Mouse (Mus musculus): Measurements from ENCODE around the gene Ifi27.
"Not testable (repeated sequence)": the region's sequence is repeated elsewhere in the genome, so short reads cannot be mapped to it uniquely, and the experiment has no call there.

Ifi27 gene

DNA sequence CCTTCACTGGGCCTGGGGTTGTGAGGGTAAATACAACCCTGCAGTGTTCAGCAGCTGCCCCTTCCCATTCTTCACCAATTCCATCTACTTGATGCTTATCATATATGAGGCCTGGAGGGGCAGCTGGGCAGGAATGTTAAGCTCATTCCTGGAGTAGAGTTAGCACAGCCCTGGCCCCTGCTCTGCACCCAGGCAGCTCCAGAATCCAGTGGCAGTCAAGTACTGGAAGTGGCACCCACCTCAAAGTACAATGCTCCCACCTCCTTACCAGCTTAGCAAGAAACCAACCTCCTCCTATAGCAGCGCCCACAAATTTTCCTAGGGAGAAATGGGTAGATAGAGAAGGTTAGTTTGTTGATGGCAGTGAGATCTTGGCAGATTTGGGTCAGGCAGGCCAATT lies 22.7 kb downstream of the Ifi27 start:
- DNase-seq: not testable (repeated sequence)

DNA sequence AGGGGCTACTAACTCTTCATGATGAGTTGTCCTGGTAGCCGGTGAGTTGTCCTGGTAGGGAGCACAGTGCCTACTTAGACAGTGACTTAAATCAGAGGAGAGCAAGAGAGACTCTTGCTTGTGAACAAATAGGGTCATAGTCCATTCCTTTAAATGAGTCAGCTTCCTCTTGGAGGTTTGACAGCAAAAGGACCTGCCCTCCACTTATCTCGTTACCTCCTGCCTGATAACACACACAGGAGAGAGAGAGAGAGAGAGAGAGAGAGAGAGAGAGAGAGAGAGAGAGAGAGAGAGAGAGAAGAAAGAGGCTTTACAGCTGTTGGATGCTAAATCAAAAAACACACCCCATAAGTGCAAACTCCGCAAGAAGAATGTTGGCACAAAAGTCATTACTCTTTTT lies 23.1 kb downstream of the Ifi27 start, which contains the start of gene Ifi27l2b:
Ifi27l2b (minus strand) TSS at position 84 of the 400 bp plus-strand sequence.
- no peak for DNase-seq

DNA sequence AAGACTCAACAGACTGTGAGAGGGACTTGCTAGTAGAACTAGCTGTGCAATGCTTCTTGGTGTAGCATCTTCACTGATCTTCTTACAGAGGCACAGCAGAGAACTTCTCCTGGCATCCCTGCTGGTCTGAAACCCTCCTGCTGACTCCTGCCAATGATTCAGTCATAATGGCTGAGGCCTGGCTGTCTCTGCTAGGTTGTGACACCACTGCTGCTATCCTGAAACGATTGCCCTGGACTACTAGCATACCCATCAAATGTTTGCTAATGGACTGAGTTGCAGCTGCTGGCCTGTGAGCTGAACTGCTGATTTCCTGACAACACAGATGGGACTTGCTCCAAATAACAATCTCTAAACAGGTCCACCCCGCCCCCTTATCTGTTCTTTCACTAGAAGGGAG lies 40.5 kb downstream of the Ifi27 start:
- peak in 1 of 2 experiments; percentile 31 for DNase-seq

DNA sequence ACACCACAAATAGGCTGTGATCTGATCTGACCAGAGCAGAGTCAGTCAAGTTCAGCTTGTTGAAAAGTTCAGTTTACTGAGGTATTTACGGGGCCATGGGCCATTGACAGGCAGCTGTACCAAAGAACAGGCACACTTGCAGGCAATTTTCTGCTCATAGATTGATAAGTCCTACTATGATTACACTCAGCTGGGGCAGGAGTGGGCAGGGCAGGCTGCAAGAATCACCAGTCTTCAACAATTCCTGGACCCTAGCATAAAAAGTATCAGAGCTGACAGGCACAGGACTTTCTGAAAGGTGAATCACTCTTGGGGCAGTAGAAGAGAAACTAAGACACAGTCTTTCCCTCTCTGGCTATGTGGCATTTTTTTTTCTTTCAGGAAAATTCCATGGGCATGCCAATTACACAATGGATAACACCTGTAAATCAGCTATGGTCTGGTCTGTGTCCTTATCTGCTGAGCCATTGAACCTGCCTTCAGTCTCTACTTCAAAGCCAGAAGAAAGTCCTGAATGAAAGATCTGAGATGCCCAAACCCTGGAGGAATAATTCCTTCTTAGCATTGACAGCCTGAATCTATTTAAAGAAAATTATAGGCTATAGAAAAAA lies 42.9 kb downstream of the Ifi27 start:
- no peak for DNase-seq

DNA sequence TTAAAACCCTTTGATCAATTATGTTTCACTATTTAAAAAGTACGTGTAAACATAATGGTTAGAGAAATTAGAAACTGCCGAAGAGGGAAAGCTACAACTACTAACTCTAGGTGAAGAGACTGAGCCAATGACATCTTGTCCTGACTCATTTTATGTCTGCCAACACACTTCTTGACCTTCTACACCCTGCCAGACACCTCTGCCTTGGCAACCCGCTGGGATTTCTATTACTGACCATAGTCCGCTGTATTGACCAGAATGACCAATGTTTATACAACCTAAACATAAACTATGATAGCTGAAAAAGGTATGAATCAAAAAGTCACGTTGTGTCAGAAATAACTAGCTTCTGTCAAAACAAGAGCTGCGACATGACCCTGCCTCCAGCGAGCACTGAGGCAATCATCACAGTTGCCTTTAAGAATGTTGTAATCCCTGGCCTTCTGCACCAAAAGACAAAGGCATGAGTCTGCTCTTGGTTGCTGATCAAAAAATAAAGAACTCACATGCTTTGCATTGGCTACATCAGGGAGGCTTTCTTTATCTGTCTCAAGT lies 43.5 kb downstream of the Ifi27 start:
- no peak for DNase-seq

DNA sequence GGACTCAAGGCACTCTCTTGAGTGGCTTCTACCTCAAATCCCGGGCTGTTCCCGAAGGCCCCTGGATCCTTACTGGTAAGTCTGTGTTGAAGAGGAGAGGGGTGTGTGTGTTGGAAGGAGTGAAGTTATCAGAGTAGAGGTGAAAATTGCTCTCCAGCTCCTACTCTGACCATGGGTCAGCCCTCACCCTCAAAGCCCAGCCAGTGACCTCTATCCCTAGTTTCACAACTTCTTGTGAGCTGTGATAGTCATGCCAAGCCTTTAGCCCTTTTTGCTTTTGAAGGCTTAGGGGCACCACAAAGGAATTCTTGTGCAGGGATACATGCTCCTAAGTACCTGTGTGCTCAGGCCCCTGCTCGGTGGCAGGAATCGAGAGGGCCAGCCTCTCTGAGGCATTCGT lies 47.7 kb downstream of the Ifi27 start:
- peak; percentile 33 to 50 for DNase-seq

DNA sequence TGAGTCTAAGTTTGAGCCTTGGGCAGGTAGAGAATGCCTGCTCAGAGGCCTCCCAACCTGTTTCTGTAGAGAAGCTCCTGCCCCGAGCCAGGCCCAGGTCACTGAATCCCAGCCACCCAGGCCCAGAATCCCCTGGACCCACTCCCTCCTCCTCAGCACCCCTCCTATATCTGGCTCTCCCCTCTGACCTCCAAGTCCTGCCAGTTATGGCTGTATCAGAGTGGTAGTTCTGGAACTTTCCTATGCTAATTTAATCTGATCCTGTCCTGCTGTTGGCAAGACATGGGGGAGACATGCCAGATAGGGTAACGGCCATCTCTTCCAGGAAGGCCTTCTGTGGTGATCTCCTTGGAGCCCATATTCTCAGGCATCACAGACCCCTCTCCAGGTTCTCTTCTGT lies 48.8 kb downstream of the Ifi27 start:
- no peak for DNase-seq

DNA sequence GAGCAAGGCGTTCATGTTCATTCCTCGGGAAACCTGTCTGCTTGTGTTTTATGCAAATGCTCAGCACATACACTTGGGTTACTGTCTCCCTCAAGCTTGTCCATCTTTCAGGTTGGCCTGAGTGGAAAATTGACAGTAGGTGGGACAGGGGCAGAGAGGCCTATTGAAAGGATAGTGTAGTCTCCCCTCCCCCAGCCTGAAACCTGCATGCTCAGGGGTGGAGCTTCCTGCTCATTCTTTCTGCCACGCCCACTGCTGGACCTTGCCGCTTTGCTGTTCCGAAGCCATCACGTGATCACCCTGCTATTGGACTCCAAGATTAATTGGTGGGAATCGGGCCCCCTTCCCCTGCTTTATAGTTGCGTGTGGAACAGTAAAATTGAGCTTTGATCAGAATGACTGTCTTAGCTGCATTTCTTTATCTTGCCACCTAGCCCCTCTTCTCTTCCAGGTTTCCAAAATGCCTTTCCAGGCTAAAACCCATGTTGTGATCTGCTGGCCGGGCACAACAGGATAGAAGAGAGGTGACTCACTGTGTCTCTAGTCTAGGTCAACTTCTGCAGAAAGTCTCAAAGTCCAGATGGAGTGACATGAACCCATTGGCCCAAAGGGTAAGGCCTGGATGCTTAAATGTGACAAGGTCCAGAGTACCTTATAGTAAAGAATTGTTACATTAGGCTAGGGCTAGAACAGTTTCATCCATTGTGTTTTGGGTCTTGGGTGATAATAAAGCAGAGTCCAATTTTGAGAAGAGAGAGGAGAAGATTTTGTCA lies 50.4 kb downstream of the Ifi27 start:
- DNase-seq: not testable (repeated sequence)

DNA sequence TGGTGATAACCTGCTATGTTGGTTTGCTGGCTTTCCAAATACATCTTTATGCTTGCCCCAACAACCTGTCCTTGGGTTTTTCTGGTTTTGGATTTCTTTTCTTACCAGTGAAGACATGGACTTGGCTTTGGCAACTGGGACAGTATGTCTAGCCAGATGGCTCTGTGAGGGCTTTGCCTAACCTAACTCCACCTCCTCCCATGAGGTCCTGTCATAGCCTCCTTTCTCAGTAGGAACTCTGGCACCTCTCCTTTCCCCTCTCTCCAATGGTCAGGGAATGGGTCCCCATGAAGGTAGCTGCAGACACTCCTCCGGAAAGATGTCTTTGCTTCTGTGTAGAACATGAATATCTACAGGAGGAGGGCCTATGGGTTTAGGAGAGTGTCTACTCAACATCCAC lies 52.7 kb downstream of the Ifi27 start:
- DNase-seq: peak in 1 of 2 experiments; percentile 31

DNA sequence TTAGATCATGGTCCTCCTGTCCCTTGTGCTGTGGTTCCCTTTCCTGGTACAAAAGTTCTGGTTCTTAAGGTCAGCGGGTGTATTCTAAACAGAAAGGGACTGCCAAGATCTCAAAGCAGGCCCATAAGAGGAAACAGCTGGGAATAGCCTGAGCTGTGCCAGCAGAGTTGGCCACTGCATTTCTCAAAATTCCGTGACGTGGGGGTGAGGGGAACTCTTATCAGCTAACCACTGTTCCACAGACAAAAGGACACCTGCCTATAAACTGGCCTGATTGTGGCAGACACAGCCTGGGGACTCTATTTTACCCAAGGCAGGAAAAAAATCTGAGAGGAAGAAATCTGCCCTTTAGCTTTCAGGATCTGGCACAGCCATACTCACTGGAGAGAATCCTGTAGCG lies 53.3 kb downstream of the Ifi27 start:
- DNase-seq: peak; percentile 47 to 57

- DNase-seq: no peak
Observed at GRCm38 (mm10) chr12:103487750-103488149, 53.7 kb downstream of the Ifi27 start.

Measured in lung, adult 18-20 months (tissue).